Mouse (Mus musculus) ES-Bruce4 (cell line): ENCODE results near the gene Jag2. TPM values are rescaled to one million over a fixed set of nuclear protein-coding genes. Genes with fewer than 3 reads are reported as not detected.

Experiments
- H3K27ac ChIP-seq: 2 replicates; pipeline ENCODE4 v1.5.1; 2012; ENCODE audit warnings: low read length, inconsistent platforms; ENCODE audit not compliant: insufficient read depth
- H3K27me3 ChIP-seq: 2 replicates; pipeline ENCODE4 v1.6.1; 2012; ENCODE audit warnings: mild to moderate bottlenecking, low read length, inconsistent platforms; ENCODE audit not compliant: control insufficient read depth, poor library complexity, insufficient read depth, severe bottlenecking
- H3K36me3 ChIP-seq: 2 replicates; pipeline ENCODE4 v1.6.1; 2012; ENCODE audit warnings: inconsistent platforms, mild to moderate bottlenecking, low read length, moderate library complexity; ENCODE audit not compliant: control insufficient read depth, poor library complexity, insufficient read depth, severe bottlenecking
- H3K4me1 ChIP-seq: one replicate; pipeline ENCODE4 v1.8.1; 2011; ENCODE audit warnings: low read length; ENCODE audit not compliant: control insufficient read depth, insufficient read depth
- H3K4me3 ChIP-seq: 2 replicates; pipeline ENCODE4 v1.5.1; 2011; ENCODE audit warnings: low read depth, mild to moderate bottlenecking, low read length
- H3K9ac ChIP-seq: 2 replicates; pipeline ENCODE4 v1.6.1; 2012; ENCODE audit warnings: low read depth, mild to moderate bottlenecking, inconsistent platforms; ENCODE audit not compliant: poor library complexity, severe bottlenecking
- H3K9me3 ChIP-seq: replicated peaks from 2 replicates; pipeline ENCODE4 v1.6.1; 2012; ENCODE audit warnings: mild to moderate bottlenecking, low read length, inconsistent platforms; ENCODE audit not compliant: control insufficient read depth, poor library complexity, insufficient read depth, severe bottlenecking
- CTCF ChIP-seq: IDR thresholded peaks from one replicate; pipeline ENCODE4 v1.8.1; 2011; ENCODE audit warnings: low read depth, low read length
- EP300 ChIP-seq: IDR thresholded peaks from 2 replicates; pipeline ENCODE4 v1.6.1; 2011; ENCODE audit warnings: low read depth, low read length; ENCODE audit not compliant: insufficient read depth
- POLR2A ChIP-seq: IDR thresholded peaks from one replicate; pipeline ENCODE4 v1.8.1; 2011; ENCODE audit warnings: low read length; ENCODE audit not compliant: insufficient read depth
- polyA plus RNA-seq: library from polyadenylated mRNA; stranded (reverse); fragments of >200 nt; gene quantifications from 2 replicates; pipeline ENCODE4 v1.2.4, GENCODE M21; 2011; ENCODE audit warnings: low read depth; ENCODE audit not compliant: missing spikeins, insufficient read depth, insufficient read length

Jag2 gene
- polyA plus RNA-seq, 1 experiment = 47.6 TPM

- Histone ChIP-seq H3K4me1 (no peaks in the 10 kb centered on the region), H3K36me3 (peaks cover 12% of the 10 kb centered on the region; the same call in 1 of the 2 replicates), H3K27me3 (no peaks in the 10 kb centered on the region), H3K9ac (no peak overlapping the region), H3K9me3 (no peaks in the 10 kb centered on the region), H3K27ac (no peak overlapping the region), H3K4me3 (no peak overlapping the region)
- TF ChIP-seq CTCF (no peak), EP300 (no peak), POLR2A (no peak)
Measured at GRCm38 (mm10) chr12:112965783-112966182, 36.2 kb upstream of the Jag2 start.

- H3K9me3 ChIP-seq = no peaks in the 10 kb centered on the region
- H3K9ac ChIP-seq = no peak overlapping the region
- H3K27ac ChIP-seq = no peak overlapping the region
- no peak overlapping the region for H3K4me3 ChIP-seq
- no peaks in the 10 kb centered on the region for H3K27me3 ChIP-seq
- H3K4me1 ChIP-seq = no peaks in the 10 kb centered on the region
- TF ChIP-seq EP300 (no peak), CTCF (no peak), POLR2A (no peak)
- H3K36me3 ChIP-seq = peaks cover 10% of the 10 kb centered on the region; the same call in 1 of the 2 replicates
Measured at GRCm38 (mm10) chr12:112961872-112962271, 32.3 kb upstream of the Jag2 start.

- H3K9me3 ChIP-seq = no peaks in the 10 kb centered on the region
- peaks cover 10% of the 10 kb centered on the region; the same call in 1 of the 2 replicates for H3K36me3 ChIP-seq
- no peak overlapping the region for H3K9ac ChIP-seq
- TF ChIP-seq CTCF (no peak), EP300 (no peak), POLR2A (no peak)
- H3K27me3 ChIP-seq = no peaks in the 10 kb centered on the region
- no peak overlapping the region for H3K27ac ChIP-seq
- H3K4me3 ChIP-seq = no peak overlapping the region
- no peaks in the 10 kb centered on the region for H3K4me1 ChIP-seq
Measured at GRCm38 (mm10) chr12:112961428-112961827, 31.9 kb upstream of the Jag2 start.

GRCm38 (mm10) chr12:112959421-112959820 is 29.8 kb upstream of the Jag2 start:
- H3K27ac ChIP-seq = no peak overlapping the region
- no peaks in the 10 kb centered on the region for H3K4me1 ChIP-seq
- H3K36me3 ChIP-seq = peaks cover 4% of the 10 kb centered on the region; the same call in 1 of the 2 replicates
- no peaks in the 10 kb centered on the region for H3K9me3 ChIP-seq
- H3K27me3 ChIP-seq = no peaks in the 10 kb centered on the region
- no peak overlapping the region for H3K9ac ChIP-seq
- TF ChIP-seq EP300 = no peak
- TF ChIP-seq POLR2A = no peak
- TF ChIP-seq CTCF = no peak
- no peak overlapping the region for H3K4me3 ChIP-seq

- Histone ChIP-seq H3K9ac (no peak overlapping the region), H3K36me3 (no peaks in the 10 kb centered on the region; the same call in 1 of the 2 replicates), H3K4me3 (no peak overlapping the region), H3K4me1 (no peaks in the 10 kb centered on the region), H3K27me3 (no peaks in the 10 kb centered on the region), H3K27ac (no peak overlapping the region), H3K9me3 (no peaks in the 10 kb centered on the region)
- TF ChIP-seq POLR2A (no peak), CTCF (peak; percentile 64), EP300 (no peak)
Measured at GRCm38 (mm10) chr12:112958303-112958702, 28.7 kb upstream of the Jag2 start.

GRCm38 (mm10) chr12:112955800-112956199 is 26.2 kb upstream of the Jag2 start:
- H3K27me3 ChIP-seq = no peaks in the 10 kb centered on the region
- no peaks in the 10 kb centered on the region for H3K36me3 ChIP-seq
- H3K9me3 ChIP-seq = no peaks in the 10 kb centered on the region
- no peak overlapping the region for H3K9ac ChIP-seq
- H3K4me1 ChIP-seq = no peaks in the 10 kb centered on the region
- TF ChIP-seq CTCF = peak; percentile 91
- no peak for TF ChIP-seq POLR2A
- TF ChIP-seq EP300 = no peak
- H3K27ac ChIP-seq = no peak overlapping the region
- H3K4me3 ChIP-seq = no peak overlapping the region
